Mouse (Mus musculus): ENCODE results near the gene Phip. TPM values are rescaled to one million over a fixed set of nuclear protein-coding genes. Genes with fewer than 3 reads are reported as not detected.

The Phip gene
- total and polyA plus RNA-seq, 3 experiments: 5.5 to 162 (median 140) TPM

DNA sequence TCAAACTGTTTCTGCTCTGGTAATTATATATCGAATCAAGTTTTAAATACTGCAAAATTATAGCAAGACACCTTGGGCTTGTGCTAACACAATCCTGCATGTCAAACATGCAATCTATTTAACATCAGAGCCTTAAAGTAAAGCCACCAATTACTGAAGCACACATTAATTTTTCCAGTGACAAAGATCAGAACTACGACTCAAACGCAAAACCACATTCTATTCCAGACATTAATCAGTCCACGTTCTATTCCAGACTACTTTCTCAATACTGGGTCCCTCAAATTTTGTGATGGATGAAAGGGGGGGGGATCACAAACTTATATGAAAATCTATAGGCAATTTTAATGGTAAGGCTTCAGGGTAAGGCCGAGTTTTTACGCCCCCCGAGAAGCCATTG lies 68.1 kb downstream of the Phip start:
- Histone ChIP-seq H3K9me3 (replicated peaks) (no peaks in the 10 kb centered on the region), H3K4me3 (ENCODE audit: low read depth, low read length) (no peak overlapping the region), H3K4me1 (ENCODE audit: insufficient read depth, low read depth, low read length) (no peaks in the 10 kb centered on the region), H3K36me3 (replicated peaks) (peaks cover 62% of the 10 kb centered on the region), H3K27me3 (ENCODE audit: insufficient read depth, low read length) (no peaks in the 10 kb centered on the region)
- ATAC-seq (ENCODE audit: extremely low read depth, insufficient number of reproducible peaks, low FRiP score, poor library complexity, severe bottlenecking): no peak
- no peak for DNase-seq (ENCODE audit: low spot score)
- TF ChIP-seq GATA1 (IDR thresholded peaks at IDR 0.05; ENCODE audit: borderline replicate concordance, low read length) (no peak), TAL1 (conservative IDR thresholded peaks at IDR 0.05; ENCODE audit: low read depth, low read length) (no peak), GATA2 (IDR thresholded peaks at IDR 0.05; ENCODE audit: borderline replicate concordance, low read depth, low read length) (no peak), POLR2AphosphoS5 (IDR thresholded peaks at IDR 0.05; ENCODE audit: insufficient replicate concordance, low read depth, low read length) (no peak), CTCF (IDR thresholded peaks at IDR 0.05; ENCODE audit: low read depth, low read length) (no peak)

DNA sequence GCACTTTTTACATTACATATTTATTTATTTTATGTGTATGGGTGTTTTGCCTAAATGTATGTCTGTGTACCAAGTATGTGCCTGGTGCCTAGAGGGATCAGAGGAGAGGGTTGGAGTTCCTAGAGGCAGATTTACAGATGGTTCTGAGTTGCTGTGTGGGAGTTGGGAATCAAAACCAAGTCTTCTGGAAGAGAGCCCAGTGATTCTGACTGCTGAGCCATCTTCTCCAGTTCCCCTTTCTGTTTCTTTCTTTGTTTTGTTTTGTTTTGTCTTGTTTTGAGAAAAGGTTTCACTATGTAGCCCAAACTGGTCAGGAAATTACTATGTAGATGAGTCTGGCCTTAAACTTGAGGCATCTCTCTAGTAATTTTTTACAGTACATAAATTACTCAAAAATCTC lies 86.7 kb downstream of the Phip start:
- H3K36me3 ChIP-seq (replicated peaks): peaks cover 63% of the 10 kb centered on the region
- TF ChIP-seq GATA2 (IDR thresholded peaks at IDR 0.05; ENCODE audit: borderline replicate concordance, low read depth, low read length) (no peak), TAL1 (conservative IDR thresholded peaks at IDR 0.05; ENCODE audit: low read depth, low read length) (no peak), GATA1 (IDR thresholded peaks at IDR 0.05; ENCODE audit: borderline replicate concordance, low read length) (no peak), POLR2AphosphoS5 (IDR thresholded peaks at IDR 0.05; ENCODE audit: insufficient replicate concordance, low read depth, low read length) (no peak), CTCF (IDR thresholded peaks at IDR 0.05; ENCODE audit: low read depth, low read length) (no peak)
- DNase-seq (ENCODE audit: low spot score): no peak

GRCm38 (mm10) chr9:82884177-82884576 lies 91.1 kb downstream of the Phip start:
- H3K9me3 ChIP-seq (replicated peaks): no peaks in the 10 kb centered on the region
- no peaks in the 10 kb centered on the region for H3K27me3 ChIP-seq (ENCODE audit: insufficient read depth, low read length)
- no peak for ATAC-seq (ENCODE audit: extremely low read depth, insufficient number of reproducible peaks, low FRiP score, poor library complexity, severe bottlenecking)
- H3K4me3 ChIP-seq (ENCODE audit: low read depth, low read length): no peak overlapping the region
- H3K4me1 ChIP-seq (ENCODE audit: insufficient read depth, low read depth, low read length): no peaks in the 10 kb centered on the region
- no peak for DNase-seq (ENCODE audit: low spot score)
- no peak for TF ChIP-seq GATA1 (IDR thresholded peaks at IDR 0.05; ENCODE audit: borderline replicate concordance, low read length)
- no peak for TF ChIP-seq CTCF (IDR thresholded peaks at IDR 0.05; ENCODE audit: low read depth, low read length)
- TF ChIP-seq GATA2 (IDR thresholded peaks at IDR 0.05; ENCODE audit: borderline replicate concordance, low read depth, low read length): no peak
- TF ChIP-seq TAL1 (conservative IDR thresholded peaks at IDR 0.05; ENCODE audit: low read depth, low read length): no peak
- TF ChIP-seq POLR2AphosphoS5 (IDR thresholded peaks at IDR 0.05; ENCODE audit: insufficient replicate concordance, low read depth, low read length): no peak
- H3K36me3 ChIP-seq (replicated peaks): peaks cover 69% of the 10 kb centered on the region

More for the DNA sequence above, 86.7 kb downstream of the Phip start:
- H3K27me3 ChIP-seq (ENCODE audit: insufficient read depth, low read length): no peaks in the 10 kb centered on the region
- H3K4me3 ChIP-seq (ENCODE audit: low read depth, low read length): no peak overlapping the region
- H3K9me3 ChIP-seq (replicated peaks): no peaks in the 10 kb centered on the region
- H3K4me1 ChIP-seq (ENCODE audit: insufficient read depth, low read depth, low read length): no peaks in the 10 kb centered on the region
- ATAC-seq (ENCODE audit: extremely low read depth, insufficient number of reproducible peaks, low FRiP score, poor library complexity, severe bottlenecking): no peak

DNA sequence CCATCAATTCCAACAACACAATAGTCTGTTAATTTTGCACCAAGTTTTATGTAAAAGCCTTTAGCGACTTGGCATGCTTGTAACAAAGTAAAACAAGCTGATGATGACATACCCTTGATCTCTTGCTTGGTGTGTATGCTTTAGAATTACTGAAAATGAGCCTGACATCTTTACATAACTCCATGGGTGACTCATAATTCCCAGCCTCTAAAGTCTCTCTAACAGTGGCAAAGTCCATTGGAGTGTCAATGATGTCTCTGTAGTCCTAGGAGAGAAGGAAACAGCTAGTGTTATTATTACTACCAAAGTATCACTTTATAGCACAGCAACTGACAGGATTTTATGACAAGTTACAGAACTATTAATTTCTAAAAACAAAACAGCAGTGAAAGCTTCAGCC lies 98.2 kb downstream of the Phip start:
- Histone ChIP-seq H3K4me1 (ENCODE audit: insufficient read depth, low read depth, low read length) (no peaks in the 10 kb centered on the region), H3K36me3 (replicated peaks) (peaks cover 74% of the 10 kb centered on the region)
- no peak for ATAC-seq (ENCODE audit: extremely low read depth, insufficient number of reproducible peaks, low FRiP score, poor library complexity, severe bottlenecking)

GRCm38 (mm10) chr9:82867698-82868097 lies 107.6 kb downstream of the Phip start:
- no peak overlapping the region for H3K4me3 ChIP-seq (ENCODE audit: low read depth, low read length)
- no peaks in the 10 kb centered on the region for H3K4me1 ChIP-seq (ENCODE audit: insufficient read depth, low read depth, low read length)
- H3K36me3 ChIP-seq (replicated peaks): peaks cover 45% of the 10 kb centered on the region
- no peak for ATAC-seq (ENCODE audit: extremely low read depth, insufficient number of reproducible peaks, low FRiP score, poor library complexity, severe bottlenecking)
- H3K9me3 ChIP-seq (replicated peaks): no peaks in the 10 kb centered on the region
- TF ChIP-seq POLR2AphosphoS5 (IDR thresholded peaks at IDR 0.05; ENCODE audit: insufficient replicate concordance, low read depth, low read length): no peak
- TF ChIP-seq CTCF (IDR thresholded peaks at IDR 0.05; ENCODE audit: low read depth, low read length): no peak
- TF ChIP-seq GATA2 (IDR thresholded peaks at IDR 0.05; ENCODE audit: borderline replicate concordance, low read depth, low read length): no peak
- no peak for TF ChIP-seq GATA1 (IDR thresholded peaks at IDR 0.05; ENCODE audit: borderline replicate concordance, low read length)
- no peak for TF ChIP-seq TAL1 (conservative IDR thresholded peaks at IDR 0.05; ENCODE audit: low read depth, low read length)
- no peaks in the 10 kb centered on the region for H3K27me3 ChIP-seq (ENCODE audit: insufficient read depth, low read length)
- DNase-seq (ENCODE audit: low spot score): no peak

More for the DNA sequence above, 98.2 kb downstream of the Phip start:
- TF ChIP-seq TAL1 (conservative IDR thresholded peaks at IDR 0.05; ENCODE audit: low read depth, low read length) (no peak), GATA1 (IDR thresholded peaks at IDR 0.05; ENCODE audit: borderline replicate concordance, low read length) (no peak), GATA2 (IDR thresholded peaks at IDR 0.05; ENCODE audit: borderline replicate concordance, low read depth, low read length) (no peak), POLR2AphosphoS5 (IDR thresholded peaks at IDR 0.05; ENCODE audit: insufficient replicate concordance, low read depth, low read length) (no peak), CTCF (IDR thresholded peaks at IDR 0.05; ENCODE audit: low read depth, low read length) (no peak)
- H3K27me3 ChIP-seq (ENCODE audit: insufficient read depth, low read length): no peaks in the 10 kb centered on the region
- no peaks in the 10 kb centered on the region for H3K9me3 ChIP-seq (replicated peaks)
- no peak for DNase-seq (ENCODE audit: low spot score)
- H3K4me3 ChIP-seq (ENCODE audit: low read depth, low read length): no peak overlapping the region

DNA sequence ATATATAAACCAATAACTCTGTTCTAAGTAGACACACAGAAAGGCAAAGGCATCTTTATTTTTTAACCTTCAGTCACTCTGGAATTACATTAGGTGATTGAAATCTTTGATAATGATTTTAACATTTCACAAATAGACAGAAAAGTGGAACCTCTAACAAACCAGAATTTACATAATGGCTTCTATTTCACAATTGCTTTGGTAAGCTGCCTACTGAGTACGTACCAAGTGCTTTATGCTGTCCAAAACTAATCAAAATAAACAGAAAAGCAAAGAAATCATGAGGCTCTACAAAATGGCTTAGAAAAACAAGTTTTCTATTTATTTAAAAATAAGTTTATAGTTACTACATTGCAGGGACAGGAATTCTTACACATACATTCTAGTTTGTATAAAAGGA lies 109.2 kb downstream of the Phip start:
- no peak overlapping the region for H3K4me3 ChIP-seq (ENCODE audit: low read depth, low read length)
- no peak for TF ChIP-seq CTCF (IDR thresholded peaks at IDR 0.05; ENCODE audit: low read depth, low read length)
- TF ChIP-seq TAL1 (conservative IDR thresholded peaks at IDR 0.05; ENCODE audit: low read depth, low read length): no peak
- no peak for TF ChIP-seq POLR2AphosphoS5 (IDR thresholded peaks at IDR 0.05; ENCODE audit: insufficient replicate concordance, low read depth, low read length)
- TF ChIP-seq GATA1 (IDR thresholded peaks at IDR 0.05; ENCODE audit: borderline replicate concordance, low read length): no peak
- no peak for TF ChIP-seq GATA2 (IDR thresholded peaks at IDR 0.05; ENCODE audit: borderline replicate concordance, low read depth, low read length)
- ATAC-seq (ENCODE audit: extremely low read depth, insufficient number of reproducible peaks, low FRiP score, poor library complexity, severe bottlenecking): no peak
- no peak for DNase-seq (ENCODE audit: low spot score)
- H3K36me3 ChIP-seq (replicated peaks): peaks cover 33% of the 10 kb centered on the region
- no peaks in the 10 kb centered on the region for H3K9me3 ChIP-seq (replicated peaks)
- H3K27me3 ChIP-seq (ENCODE audit: insufficient read depth, low read length): no peaks in the 10 kb centered on the region
- 0 out of 2 replicates have a peak, but pooled peaks cover 3% of the 10 kb centered on the region for H3K4me1 ChIP-seq (ENCODE audit: insufficient read depth, low read depth, low read length)
